Mouse (Mus musculus) hindbrain, postnatal 0 days (tissue): Measurements from ENCODE around the gene Stard3. TPM values are rescaled to one million over a fixed set of nuclear protein-coding genes. Genes with fewer than 3 reads are reported as not detected.
"Not testable (repeated sequence)": the region's sequence is repeated elsewhere in the genome, so short reads cannot be mapped to it uniquely, and the experiment has no call there.

ENCODE experiments used
- ATAC-seq: fragments of 200-750 bp; cut with Nextera tagmentation; 2 replicates; pipeline ENCODE4 v1.8.0; 2017; ENCODE audit warnings: mild to moderate bottlenecking, moderate TSS enrichment, moderate library complexity
- DNase-seq: peaks from one replicate; pipeline ENCODE4 v3.0.0-alpha.2; 2015; ENCODE audit warnings: low spot score
- H3K27ac ChIP-seq: fragments of 300-500 bp; sonication (generic); 2 replicates; pipeline ENCODE4 v1.5.1; 2014; ENCODE audit warnings: mild to moderate bottlenecking
- H3K27me3 ChIP-seq: fragments of 300-500 bp; sonication (generic); 2 replicates; pipeline ENCODE4 v1.6.1; 2014; ENCODE audit warnings: low read length, mixed read lengths; ENCODE audit not compliant: insufficient read depth
- H3K36me3 ChIP-seq: fragments of 300-500 bp; sonication (generic); 2 replicates; pipeline ENCODE4 v1.6.1; 2014; ENCODE audit warnings: low read length, mixed read lengths; ENCODE audit not compliant: insufficient read depth
- H3K4me1 ChIP-seq: fragments of 300-500 bp; sonication (generic); 2 replicates; pipeline ENCODE4 v1.6.1; 2014; ENCODE audit warnings: antibody characterized with exemption, low read length, mixed read lengths; ENCODE audit not compliant: insufficient read depth
- H3K4me2 ChIP-seq: fragments of 300-500 bp; sonication (generic); 2 replicates; pipeline ENCODE4 v1.6.1; 2014; ENCODE audit warnings: low read depth, mild to moderate bottlenecking, low read length, moderate library complexity, mixed read lengths
- H3K4me3 ChIP-seq: fragments of 300-500 bp; sonication (generic); 2 replicates; pipeline ENCODE4 v1.5.1; 2014; ENCODE audit warnings: low read length
- H3K9ac ChIP-seq: fragments of 300-500 bp; sonication (generic); replicated peaks from 2 replicates; pipeline ENCODE4 v1.6.1; 2014; ENCODE audit warnings: mild to moderate bottlenecking, low read length, moderate library complexity, mixed read lengths
- H3K9me3 ChIP-seq: fragments of 300-500 bp; sonication (generic); 2 replicates; pipeline ENCODE4 v1.6.1; 2016; ENCODE audit warnings: low read length, mixed read lengths
- CTCF ChIP-seq: IDR thresholded peaks from 2 replicates; pipeline ENCODE4 v1.5.1; 2016; ENCODE audit warnings: antibody characterized with exemption, control low read depth, low read depth
- WGBS: fragments of 180-500 bp; shearing (Covaris S2); extraction: QIAGEN DNeasy Blood & Tissue Kit; methylation state at CpG from one replicate; pipeline ENCODE4 v1.1.7; 2014; 5-methylcytosine and 5-hydroxymethylcytosine counted together
- polyA plus RNA-seq: library from polyadenylated mRNA; unstranded; fragments of >200 nt; fragmentation: Nextera tagmentation; extraction: Ambion mirVana; gene quantifications from 2 replicates; pipeline ENCODE4 v1.2.1, GENCODE M21; 2015
- total RNA-seq: library from RNA; depleted of rRNA; stranded (reverse); fragments of >200 nt; gene quantifications from 2 replicates; pipeline ENCODE4 v1.2.3, GENCODE M21; 2014

The Stard3 gene
- total and polyA plus RNA-seq, 2 experiments from 2014 or later = 28.4 to 52.4 TPM

DNA sequence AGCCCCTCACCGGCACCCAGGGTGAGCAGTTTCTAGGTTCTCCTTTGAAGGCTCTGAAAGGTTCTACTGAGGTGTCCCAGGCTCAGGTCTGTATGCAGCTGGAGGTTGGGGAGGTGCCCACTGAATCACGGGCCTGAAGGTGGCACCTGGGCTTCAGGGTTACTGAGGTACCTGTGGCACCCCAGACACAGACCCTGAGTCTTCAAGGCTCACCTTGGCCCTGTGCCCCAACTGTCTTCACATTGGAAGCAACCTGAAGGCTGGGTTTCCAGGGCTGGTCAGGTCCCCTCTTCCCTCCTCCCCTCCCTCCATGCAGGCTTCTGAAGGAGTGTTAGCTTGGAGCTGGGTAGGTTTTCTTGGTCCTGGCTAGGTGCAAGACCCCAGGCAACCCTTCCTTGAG lies 23.5 kb downstream of the Stard3 start:
- ATAC-seq (no peak), DNase-seq (no peak)
- WGBS = 88% methylated on average over 2 of the region's 2 CpGs
- H3K36me3 ChIP-seq = peaks cover 17% of the 10 kb centered on the region; the same call in 1 of the 2 replicates
- H3K27ac ChIP-seq = no peak overlapping the region
- no peaks in the 10 kb centered on the region for H3K4me1 ChIP-seq
- H3K27me3 ChIP-seq = no peaks in the 10 kb centered on the region
- no peak overlapping the region for H3K4me3 ChIP-seq
- no peak overlapping the region for H3K9ac ChIP-seq
- no peaks in the 10 kb centered on the region for H3K9me3 ChIP-seq
- no peak for TF ChIP-seq CTCF
- H3K4me2 ChIP-seq = no peak overlapping the region

DNA sequence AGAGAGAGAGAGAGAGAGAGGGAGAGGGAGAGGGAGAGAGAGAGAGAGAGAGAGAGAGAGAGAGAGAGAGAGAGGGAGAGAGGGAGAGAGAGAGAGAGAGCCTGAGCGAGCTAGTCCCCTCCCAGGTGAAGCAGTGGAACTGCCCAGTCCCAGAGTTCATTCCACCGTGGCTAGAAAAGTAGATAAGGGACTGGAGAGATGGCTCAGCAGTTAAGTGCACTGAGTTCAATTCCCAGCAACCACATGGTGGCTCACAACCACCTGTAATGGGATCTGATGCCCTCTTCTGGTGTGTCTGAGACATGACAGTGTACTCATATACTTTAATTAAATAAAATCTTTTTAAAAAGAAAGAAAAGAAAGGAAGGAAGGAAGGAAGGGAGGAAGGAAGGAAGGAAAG lies 24.2 kb downstream of the Stard3 start:
- 68% methylated on average over 2 of the region's 2 CpGs for WGBS
- not testable (repeated sequence) for H3K27me3 ChIP-seq, DNase-seq, H3K4me2 ChIP-seq, H3K9me3 ChIP-seq, ATAC-seq, H3K27ac ChIP-seq, H3K4me1 ChIP-seq, H3K9ac ChIP-seq, H3K4me3 ChIP-seq
- H3K36me3 ChIP-seq = peaks cover 11% of the 10 kb centered on the region; the same call in 1 of the 2 replicates

DNA sequence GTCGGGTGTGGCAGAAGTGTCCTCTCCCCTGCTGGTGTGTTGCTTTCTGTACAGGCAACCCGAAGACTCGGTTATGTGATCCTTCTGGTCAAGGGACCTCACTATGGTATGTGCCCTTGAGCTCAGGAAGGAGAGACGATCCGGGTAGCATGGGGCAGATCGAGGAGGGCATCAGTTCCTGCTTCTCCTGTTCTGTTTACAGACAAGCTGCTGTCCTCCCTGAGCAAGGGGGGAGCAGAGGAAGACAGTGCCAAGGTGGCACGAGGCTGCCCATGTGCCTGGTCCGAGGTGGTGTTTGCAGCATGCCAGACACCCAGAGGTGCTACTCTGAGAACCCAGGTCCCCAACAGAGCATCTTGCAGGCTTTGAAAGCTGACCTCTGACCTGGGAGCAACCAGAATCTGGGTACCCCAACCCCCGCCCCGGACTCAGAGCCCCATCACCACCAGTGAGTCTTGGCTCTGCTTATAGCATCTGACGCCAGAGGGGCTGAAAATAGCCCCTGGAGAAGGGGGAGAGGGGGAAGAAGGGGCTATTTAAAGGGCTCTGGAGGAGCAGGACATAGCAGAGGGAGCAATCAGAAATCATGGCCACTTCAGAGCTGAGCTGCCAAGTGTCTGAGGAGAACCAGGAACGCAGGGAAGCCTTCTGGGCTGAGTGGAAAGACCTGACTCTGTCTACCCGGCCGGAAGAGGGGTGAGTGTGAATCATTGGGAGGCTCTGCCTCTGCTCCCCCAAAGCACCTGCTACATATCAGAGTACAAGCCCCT lies 25.3 kb downstream of the Stard3 start, which contains the start of gene Tcap:
TSS of gene Tcap (plus strand) at position 551 of the 770 bp plus-strand sequence.
- Histone ChIP-seq H3K27me3 (peaks cover 5% of the 10 kb centered on the region; the same call in 1 of the 2 replicates), H3K4me3 (no peak within 1 kb of the TSS), H3K9me3 (no peaks in the 10 kb centered on the region), H3K36me3 (peaks cover 1% of the 10 kb centered on the region; the same call in 1 of the 2 replicates), H3K27ac (no peak within 1 kb of the TSS), H3K9ac (no peak within 1 kb of the TSS), H3K4me1 (no peaks in the 10 kb centered on the region), H3K4me2 (no peak within 1 kb of the TSS)
- ATAC-seq (no peak), DNase-seq (no peak)
- WGBS = 66% methylated on average over 14 of the region's 14 CpGs
- no peak for TF ChIP-seq CTCF

- H3K27ac ChIP-seq = no peak overlapping the region
- H3K27me3 ChIP-seq = peaks cover 5% of the 10 kb centered on the region; the same call in 1 of the 2 replicates
- H3K9me3 ChIP-seq = no peaks in the 10 kb centered on the region
- H3K4me1 ChIP-seq = no peaks in the 10 kb centered on the region
- H3K4me2 ChIP-seq = no peak overlapping the region
- H3K4me3 ChIP-seq = no peak overlapping the region
- TF ChIP-seq CTCF = no peak
- H3K9ac ChIP-seq = no peak overlapping the region
- H3K36me3 ChIP-seq = no peaks in the 10 kb centered on the region
- no peak for DNase-seq
- no peak for ATAC-seq
- WGBS = 67% methylated on average over 20 of the region's 20 CpGs
Observed at GRCm38 (mm10) chr11:98384216-98384615, 26.0 kb downstream of the Stard3 start.

DNA sequence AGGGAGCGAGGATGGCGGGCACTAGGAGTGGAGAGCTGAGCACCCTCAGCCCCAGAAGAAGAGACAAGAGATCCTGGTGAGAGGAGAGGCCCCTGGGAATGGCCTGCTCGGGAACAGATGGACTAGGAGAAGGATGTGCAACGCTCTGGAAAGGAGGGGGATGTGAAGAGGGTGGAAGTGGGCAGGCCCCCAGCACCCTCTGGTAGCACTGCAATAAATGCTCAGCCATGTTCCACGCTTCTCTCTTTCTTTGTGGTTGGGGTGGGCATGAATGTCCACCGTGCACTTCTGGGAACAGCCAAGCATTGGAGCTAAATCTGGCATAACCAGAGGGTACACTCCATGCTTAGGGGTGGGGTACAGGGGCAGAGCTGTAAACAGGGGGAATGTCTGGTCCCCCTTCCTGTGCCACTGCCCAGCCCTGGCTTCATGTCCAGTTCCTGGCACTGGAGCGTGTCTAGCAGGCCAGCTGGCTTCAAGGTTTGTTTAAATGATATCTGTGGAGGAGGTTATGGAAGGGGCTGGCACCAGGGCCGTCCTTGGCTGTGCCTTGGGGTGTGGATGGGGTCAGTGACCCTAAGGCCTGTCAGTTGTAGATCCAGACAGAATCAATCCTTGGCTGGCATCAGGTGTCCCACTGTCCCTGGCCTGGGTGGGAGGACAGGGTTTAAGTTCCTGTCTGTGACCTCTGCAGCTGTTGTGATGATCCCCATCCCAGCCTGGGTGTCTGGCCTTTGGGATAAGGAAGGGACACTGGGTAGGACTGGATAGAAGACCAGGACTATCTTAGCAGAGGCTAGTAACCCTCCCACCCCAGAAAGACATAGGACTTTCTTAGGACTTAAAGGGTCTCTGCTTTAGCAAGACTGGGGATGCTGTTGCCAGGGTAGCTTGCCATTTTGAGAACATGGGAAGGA lies 26.8 kb downstream of the Stard3 start:
- no peak for TF ChIP-seq CTCF
- H3K36me3 ChIP-seq = no peaks in the 10 kb centered on the region
- no peaks in the 10 kb centered on the region for H3K4me1 ChIP-seq
- H3K27me3 ChIP-seq = peaks cover 5% of the 10 kb centered on the region; the same call in 1 of the 2 replicates
- H3K9ac ChIP-seq = no peak overlapping the region
- no peak overlapping the region for H3K27ac ChIP-seq
- H3K4me2 ChIP-seq = no peak overlapping the region
- ATAC-seq (peak; percentile 28; the same call in 1 of the 2 replicates), DNase-seq (no peak)
- H3K9me3 ChIP-seq = no peaks in the 10 kb centered on the region
- H3K4me3 ChIP-seq = no peak overlapping the region
- WGBS = 51% methylated on average over 8 of the region's 8 CpGs

GRCm38 (mm10) chr11:98385638-98386585 lies 27.7 kb downstream of the Stard3 start, which contains the start of gene Pnmt:
TSS of gene Pnmt (plus strand) at chr11:98386450.
- DNase-seq = no peak

More at GRCm38 (mm10) chr11:98385638-98386585, 27.7 kb downstream of the Stard3 start, which contains the start of gene Pnmt:
- H3K4me1 ChIP-seq = no peaks in the 10 kb centered on the region
- no peak within 1 kb of the TSS for H3K9ac ChIP-seq
- H3K27me3 ChIP-seq = peaks cover 5% of the 10 kb centered on the region; the same call in 1 of the 2 replicates
- H3K27ac ChIP-seq = no peak within 1 kb of the TSS
- no peak within 1 kb of the TSS for H3K4me3 ChIP-seq
- H3K9me3 ChIP-seq = no peaks in the 10 kb centered on the region
- H3K36me3 ChIP-seq = no peaks in the 10 kb centered on the region
- no peak for ATAC-seq
- TF ChIP-seq CTCF = no peak
- H3K4me2 ChIP-seq = no peak within 1 kb of the TSS
- 60% methylated on average over 25 of the region's 25 CpGs for WGBS
